Mouse (Mus musculus) bone marrow, adult 2 months (tissue): ENCODE data around the gene Rpl3l.

Source experiments
- CTCF ChIP-seq: fragments of 200-500 bp; IDR thresholded peaks from 2 replicates; pipeline ENCODE4 v1.5.1; 2011; ENCODE audit warnings: low read length, control low read depth; ENCODE audit not compliant: control insufficient read depth, insufficient read depth
- POLR2A ChIP-seq: fragments of 200-500 bp; IDR thresholded peaks from 2 replicates; pipeline ENCODE4 v1.6.1; 2011; ENCODE audit warnings: low read depth, mild to moderate bottlenecking, control low read depth, low read length, borderline replicate concordance; ENCODE audit not compliant: control insufficient read depth

DNA sequence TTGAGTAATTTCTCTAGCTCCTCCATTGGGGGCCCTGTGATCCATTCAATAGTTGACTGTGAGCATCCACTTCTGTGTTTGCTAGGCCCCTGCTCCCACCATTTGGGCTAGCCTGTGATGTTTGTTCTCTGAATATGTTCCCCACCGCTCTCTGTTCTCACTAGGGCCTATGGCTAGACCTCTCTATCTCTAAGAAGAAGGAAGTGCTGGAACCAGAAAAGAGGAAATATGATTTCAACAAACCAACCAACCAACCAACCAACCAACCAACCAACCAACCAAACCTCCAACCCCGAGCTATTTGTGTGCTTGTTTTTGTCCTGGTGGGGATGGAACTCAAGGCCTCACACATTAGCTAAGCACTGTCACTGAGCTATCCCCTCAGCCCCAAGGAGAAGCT lies 53.2 kb downstream of the Rpl3l start:
- no peak for TF ChIP-seq POLR2A
- no peak for TF ChIP-seq CTCF
